Mouse (Mus musculus): ENCODE data around the gene Olfr1247.
"Not testable (repeated sequence)": the region's sequence is repeated elsewhere in the genome, so short reads cannot be mapped to it uniquely, and the experiment has no call there.

Gene Olfr1247

DNA sequence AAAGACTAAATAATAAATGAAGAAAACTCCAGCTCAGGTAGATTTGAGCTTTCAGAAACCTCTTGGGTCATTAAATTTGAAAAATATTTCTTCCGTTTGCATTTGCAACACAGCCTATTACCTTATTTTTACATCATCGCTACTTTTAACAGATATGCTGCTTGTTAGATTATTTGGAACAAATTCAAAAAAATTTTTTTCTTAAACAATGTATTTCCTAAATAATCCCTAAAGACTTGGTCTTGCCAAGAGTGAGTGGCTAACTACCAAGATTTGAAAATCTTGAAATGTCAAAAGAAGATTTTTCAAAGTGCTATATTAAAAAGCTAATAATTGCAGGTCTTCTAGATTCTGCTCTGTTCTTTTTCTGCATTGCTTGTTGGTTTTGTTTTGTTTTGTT is at the start of gene Olfr1247:
Gene Olfr1247, minus strand, starts transcription at position 101 of the 400 bp plus-strand sequence.
- DNase-seq, result no peak

DNA sequence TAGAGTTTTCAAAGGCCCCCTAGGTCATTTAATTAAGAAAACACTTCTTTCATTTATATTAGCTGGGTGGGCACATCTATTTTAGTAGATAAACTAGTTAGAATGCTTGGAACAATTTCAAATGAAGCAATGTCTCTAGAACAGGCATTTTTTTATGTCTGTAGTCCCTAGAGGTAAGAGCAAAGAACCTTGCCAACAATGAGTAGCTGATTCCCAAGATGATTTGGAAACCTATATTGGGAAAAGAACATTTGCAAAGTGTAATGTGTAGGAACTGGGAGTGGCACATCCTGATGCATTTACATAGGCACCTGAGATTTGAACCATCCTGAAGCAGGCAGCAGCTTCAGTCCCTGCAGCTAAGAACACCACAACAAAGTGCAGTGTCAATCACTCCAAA is 47.4 kb upstream of the Olfr1247 start, which contains the start of gene Olfr1250:
Gene Olfr1250, minus strand, starts transcription at position 101 of the 400 bp plus-strand sequence.
- DNase-seq, result no peak

DNA sequence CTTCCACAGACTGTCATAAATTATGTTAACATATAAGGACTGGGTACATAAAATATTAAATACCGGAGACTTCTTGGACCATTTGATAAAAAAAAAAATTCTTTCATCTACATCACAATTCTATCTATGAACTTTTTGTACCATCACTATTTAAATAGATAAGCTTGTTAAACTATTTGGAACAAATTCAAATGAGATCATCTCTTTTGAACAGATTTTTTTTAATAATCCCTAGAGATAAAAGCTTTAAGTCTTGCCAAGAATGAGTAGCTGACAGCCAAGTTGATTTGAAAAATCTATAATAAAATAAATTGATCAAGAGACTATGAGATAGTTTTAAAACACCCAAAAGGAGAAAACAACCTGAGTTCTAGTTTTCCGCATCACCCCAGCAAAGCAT is 21.0 kb upstream of the Olfr1247 start, which contains the start of gene Olfr1249:
Gene Olfr1249, minus strand, starts transcription at position 101 of the 400 bp plus-strand sequence.
- no peak for DNase-seq

DNA sequence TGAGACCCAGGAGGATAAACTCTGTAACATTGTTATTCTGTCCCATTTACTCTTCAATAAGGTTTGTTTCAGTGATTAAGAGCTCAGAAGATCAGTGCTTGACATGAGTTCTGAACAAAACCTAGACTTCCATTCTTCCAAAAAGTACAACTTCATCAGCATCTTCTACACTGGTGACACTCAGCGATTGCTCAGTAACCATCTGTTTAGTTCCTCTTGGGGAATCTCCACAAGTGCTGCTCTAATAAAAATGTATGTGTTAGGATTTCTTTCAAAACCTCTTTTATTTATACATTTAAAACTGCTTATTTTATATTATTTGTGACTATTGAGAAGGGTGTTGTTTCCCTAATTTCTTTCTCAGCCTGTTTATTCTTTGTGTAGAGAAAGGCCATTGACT is 4.2 kb upstream of the Olfr1247 start, which contains the start of gene Olfr1248:
Gene Olfr1248, minus strand, starts transcription at position 101 of the 400 bp plus-strand sequence.
- DNase-seq, result not testable (repeated sequence)

DNA sequence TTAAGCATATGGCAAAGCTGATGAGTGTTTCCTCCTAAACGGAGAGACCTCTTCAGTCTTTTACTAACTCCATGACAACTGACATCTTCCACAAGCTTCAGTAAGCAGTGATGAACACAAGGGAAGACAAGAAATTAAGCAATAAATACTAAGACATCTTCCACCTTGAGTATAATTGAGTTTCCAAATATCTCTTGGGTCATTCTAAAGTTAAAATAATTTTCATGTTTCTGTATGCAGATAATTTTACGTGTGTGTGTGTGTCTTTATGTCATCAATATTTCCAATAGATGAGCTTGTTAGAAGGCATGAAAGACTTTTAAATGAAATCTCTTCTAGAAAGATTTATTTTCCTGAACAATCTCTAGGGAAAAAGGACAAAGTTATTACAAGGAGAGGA is 20.9 kb downstream of the Olfr1247 start, which contains the start of gene Olfr1246:
Gene Olfr1246, minus strand, starts transcription at position 101 of the 400 bp plus-strand sequence.
- no peak for DNase-seq

DNA sequence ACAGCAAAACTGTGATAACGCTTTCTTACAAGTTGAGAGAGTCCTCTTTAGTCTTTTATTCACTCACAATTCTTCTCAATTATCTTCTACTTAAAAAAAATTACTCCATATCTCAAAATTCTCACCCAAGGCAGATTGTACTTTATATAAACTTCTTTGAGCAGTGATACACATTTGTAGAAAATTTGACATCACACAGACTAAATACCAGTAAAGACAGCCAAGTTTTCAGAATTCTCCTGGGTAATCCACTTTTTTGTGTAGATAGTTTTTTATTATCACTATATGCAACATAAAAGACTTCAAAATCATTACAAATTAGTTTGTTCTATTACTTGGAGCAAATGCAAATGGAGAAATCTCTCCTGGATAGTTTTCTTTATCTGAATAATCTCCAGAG is 35.6 kb downstream of the Olfr1247 start, which contains the start of gene Olfr1245:
Gene Olfr1245, minus strand, starts transcription at position 101 of the 400 bp plus-strand sequence.
- no peak for DNase-seq

DNA sequence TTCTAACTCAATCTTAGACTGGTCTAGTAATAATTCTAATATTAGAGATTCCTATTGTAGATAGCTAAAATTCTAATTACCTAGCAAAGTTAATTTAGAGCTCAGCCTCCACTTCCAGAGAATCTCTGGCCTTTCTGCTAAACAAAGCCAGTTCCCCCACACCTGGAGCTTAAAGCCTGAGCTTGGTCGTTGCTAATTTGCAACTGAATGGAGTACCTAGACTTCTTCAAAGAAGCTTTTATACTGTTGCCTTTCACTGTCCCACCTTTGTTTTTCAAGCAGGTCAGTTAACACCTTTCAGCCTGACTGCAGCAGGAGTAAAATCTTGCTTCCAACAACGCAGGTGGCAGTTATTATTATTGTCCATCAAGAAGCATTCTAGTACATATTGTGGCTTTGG is 51.2 kb downstream of the Olfr1247 start:
- DNase-seq, result not testable (repeated sequence)
